Mouse (Mus musculus) 416B (cell line): ENCODE measurements around the gene Srek1.

Experiments
- DNase-seq: peaks from one replicate; pipeline ENCODE4 v3.0.0; 2011; ENCODE audit warnings: low read depth

Srek1 gene

DNA sequence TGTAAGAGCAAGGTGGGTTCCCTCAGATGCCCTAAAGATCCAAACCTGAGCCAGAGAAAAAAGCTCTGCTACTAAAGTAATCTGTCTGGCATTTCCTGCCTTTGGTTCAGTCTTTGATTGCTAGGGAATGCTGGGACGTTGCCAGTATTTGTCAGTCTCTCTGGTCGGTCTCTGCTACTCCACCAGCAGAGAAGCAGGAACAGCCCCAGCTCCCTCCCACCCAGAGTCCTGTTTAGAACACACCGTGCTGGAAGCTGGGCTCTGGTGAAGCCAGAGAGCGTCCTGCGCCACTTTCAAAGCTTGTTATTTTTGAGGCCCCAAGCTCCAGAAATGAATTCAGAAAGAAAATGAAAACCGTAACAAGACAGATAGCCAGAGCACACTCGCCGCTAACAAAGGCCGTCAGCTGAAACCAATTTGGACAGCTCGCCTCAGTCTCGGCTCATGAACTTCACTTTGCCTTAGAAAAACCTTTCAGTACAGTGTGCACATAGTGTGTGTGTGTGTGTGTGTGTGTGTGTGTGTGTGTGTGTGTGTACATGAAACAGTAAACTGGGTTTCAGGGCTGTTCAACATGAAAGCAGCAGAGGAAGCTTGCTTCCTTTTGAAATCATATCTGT, 62.9 kb downstream of the Srek1 start:
- DNase-seq, result no peak

DNA sequence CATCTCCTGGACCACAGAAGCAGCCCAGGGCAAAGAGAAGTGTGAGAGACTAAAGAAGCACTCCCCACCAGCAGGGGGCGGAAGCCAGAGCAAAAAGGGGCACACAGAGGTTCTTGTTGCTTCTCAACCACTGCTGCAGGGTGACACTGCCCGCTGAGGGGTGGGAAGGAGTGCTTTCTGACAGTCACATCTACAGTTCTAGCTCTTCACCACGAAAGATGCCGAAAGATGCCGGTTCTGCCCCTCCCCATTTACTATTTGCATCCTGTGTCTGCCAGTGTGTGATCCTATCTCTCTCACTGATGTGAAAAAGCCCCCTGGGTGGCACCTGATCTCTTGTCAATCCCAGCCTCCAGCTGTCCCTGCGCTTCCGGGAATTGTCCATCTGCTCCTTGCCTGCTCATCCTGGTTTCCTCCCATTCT, 64.0 kb downstream of the Srek1 start:
- peak; percentile 55 for DNase-seq

DNA sequence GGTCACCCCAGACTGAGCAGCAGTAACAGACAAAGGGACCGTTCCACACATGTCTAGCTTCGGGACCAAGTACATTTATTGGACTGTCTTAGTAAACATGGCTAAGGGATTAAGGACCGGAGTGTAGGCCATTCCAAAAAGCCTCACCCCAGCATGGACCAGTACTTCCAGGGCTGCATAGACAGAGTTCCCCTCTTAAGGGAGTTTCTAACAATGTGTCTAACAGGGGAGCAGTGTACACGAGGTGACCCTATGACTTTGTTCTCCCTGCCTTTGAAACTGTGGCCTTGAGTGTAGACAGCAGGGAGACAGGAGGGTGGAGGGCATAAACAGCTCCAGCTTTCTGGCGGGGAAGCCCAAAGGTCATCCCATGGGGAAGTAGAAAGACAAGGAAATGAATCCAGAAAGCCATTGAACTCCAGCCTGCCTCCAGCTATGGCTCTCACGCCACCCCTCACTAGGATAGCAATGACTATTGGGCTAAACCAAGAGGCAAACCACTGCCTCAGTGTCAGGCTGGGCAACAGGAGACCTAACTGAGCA, 68.9 kb downstream of the Srek1 start:
- DNase-seq, result no peak

DNA sequence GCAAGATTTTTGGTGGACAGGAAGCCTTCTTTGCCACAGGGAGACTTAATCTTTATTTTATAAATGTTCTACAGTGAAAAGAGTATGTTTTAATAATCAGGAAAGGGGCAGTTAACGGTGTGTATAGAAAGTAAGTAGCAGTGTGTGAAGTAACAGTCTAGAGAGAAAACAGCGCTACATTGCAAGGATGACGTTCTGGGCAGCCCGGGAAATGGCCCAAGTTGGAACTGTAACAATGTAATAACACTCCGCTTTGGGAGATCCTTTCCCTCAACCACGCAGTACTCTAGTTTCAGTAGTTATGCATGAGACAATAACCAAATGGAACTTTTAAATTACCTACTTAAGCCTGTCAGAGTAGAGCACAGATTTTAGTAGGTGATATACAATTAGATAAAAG, 70.6 kb downstream of the Srek1 start:
- no peak for DNase-seq

DNA sequence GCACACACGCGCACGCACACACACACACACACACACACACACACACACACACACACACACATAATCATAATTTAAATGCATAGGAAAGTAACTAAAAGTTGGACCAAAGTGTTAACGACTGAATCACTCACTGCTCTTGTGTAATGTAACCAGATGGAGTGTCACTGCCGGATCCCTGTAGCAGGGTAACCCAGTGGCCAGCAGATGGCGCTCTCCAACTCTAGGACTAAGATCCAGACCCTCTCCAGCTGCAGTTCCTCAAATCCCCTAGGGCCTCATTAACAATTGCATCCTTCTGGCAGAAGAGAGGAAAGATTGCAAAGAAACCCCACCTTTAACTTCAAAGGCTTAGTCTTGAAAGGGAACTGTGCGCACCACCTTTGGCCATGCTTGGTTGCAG, 71.0 kb downstream of the Srek1 start:
- DNase-seq, result peak; percentile 85

DNA sequence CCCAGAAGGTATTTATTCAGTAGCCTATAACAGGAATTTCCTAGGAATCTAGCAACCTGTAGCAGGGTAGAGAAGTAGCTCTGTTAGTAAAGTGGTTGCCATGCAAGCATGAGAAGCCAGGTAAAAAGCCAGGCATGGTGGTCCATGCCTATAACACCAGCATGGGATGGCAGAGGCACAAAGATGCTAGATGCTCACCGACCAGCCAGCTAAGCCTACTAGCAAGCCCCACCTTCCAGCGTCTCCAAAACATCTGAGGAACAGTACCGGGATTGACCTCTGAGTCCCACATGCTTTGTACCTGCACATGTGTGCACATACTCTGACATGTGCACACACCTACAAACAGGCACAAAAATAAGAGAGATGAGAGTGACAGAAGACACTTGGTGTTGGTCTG, 72.1 kb downstream of the Srek1 start:
- DNase-seq, result no peak

DNA sequence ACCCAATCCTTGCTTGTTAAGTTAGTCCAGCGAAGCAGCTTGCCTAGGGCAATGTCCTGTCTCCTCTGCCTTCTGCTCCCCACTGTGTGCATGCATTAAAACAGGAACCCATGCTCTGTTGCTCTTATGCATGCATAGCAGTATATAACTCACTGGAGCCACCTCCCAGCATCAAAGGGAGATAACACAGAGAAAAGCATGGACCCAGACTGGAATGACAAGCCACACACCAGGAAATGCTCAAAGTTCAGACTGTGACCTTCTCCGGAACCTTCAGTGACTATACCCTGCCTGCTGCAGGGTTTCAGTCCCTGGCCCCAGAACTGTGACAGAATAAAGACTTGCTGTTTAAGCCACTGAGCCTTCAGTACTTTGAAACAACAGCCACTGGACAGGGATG, 73.7 kb downstream of the Srek1 start:
- no peak for DNase-seq

DNA sequence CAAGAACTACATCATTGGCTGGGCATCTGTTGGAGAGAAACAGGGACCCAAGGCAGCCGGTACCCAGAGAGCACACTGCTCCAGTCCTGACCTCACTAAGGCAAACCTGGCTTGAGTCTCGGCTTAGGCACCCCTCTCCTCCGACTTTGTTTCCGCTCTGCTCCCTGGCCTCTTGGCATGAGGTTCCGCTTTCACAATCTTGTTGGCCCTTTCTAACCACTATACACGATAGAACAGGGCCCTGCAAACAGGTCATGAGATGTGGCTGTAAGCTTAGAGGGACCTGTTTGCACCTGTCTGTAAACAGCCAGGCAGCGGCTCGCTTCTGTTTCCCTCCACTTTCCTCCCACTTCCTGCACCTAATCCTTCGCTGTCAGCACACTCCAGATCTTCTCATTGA, 76.4 kb downstream of the Srek1 start:
- no peak for DNase-seq

DNA sequence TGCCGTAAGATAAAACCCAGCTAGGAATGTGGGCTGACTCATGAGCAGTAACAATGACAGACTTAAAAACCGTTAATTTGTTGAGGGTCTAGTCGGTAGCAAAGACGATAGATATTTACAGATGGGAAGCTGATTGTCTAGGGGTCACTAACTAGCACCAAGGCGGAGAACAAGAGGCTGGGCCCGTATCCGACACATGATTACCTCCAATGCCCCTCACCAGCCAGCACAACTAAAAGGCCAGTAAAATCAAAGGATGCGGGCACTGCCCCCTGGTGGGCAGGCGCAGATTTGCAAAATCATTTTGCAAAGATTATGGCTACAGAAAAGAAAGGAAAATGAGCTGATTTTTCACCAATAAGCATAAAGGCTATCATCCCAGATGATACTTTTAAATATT, 78.2 kb downstream of the Srek1 start:
- peak; percentile 52 for DNase-seq

DNA sequence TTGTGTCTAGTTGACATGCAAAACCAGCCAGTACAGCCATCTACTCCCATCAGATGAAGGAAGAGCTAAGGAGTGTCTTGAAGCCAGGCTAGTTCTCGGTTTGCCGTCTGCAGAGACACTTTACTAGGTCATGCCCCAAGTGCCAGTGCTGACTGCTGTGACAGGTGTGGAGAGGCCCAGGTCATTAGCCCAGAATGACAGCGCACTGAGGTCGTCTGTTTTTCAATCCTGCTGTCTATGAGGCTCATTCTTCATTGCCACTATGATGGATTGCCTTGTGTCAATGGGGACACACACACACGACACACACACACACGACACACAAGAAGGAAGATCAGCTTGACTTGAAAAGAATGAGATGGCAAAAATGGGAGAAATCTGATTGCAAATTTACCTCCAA, 79.0 kb downstream of the Srek1 start:
- DNase-seq, result no peak
